Mouse (Mus musculus) stomach, postnatal 0 days (tissue): Measurements from ENCODE around the gene Asb2. TPM values are rescaled to one million over a fixed set of nuclear protein-coding genes. Genes with fewer than 3 reads are reported as not detected.

Experiments
- ATAC-seq: fragments of 200-750 bp; cut with Nextera tagmentation; 2 replicates; pipeline ENCODE4 v1.8.0; 2017; ENCODE audit not compliant: low FRiP score, low TSS enrichment
- DNase-seq: peaks from one replicate; pipeline ENCODE4 v3.0.0-alpha.2; 2016; ENCODE audit warnings: low spot score
- H3K27ac ChIP-seq: fragments of 300-500 bp; sonication (generic); replicated peaks from 2 replicates; pipeline ENCODE4 v1.5.1; 2014; ENCODE audit warnings: mild to moderate bottlenecking, control low read depth
- H3K27me3 ChIP-seq: fragments of 300-500 bp; sonication (generic); 2 replicates; pipeline ENCODE4 v1.6.1; 2014; ENCODE audit warnings: low read length; ENCODE audit not compliant: control insufficient read depth, insufficient read depth
- H3K36me3 ChIP-seq: fragments of 300-500 bp; sonication (generic); 2 replicates; pipeline ENCODE4 v1.6.1; 2014; ENCODE audit warnings: low read length, mixed read lengths; ENCODE audit not compliant: control insufficient read depth, insufficient read depth
- H3K4me1 ChIP-seq: fragments of 300-500 bp; sonication (generic); replicated peaks from 2 replicates; pipeline ENCODE4 v1.6.1; 2014; ENCODE audit warnings: antibody characterized with exemption; ENCODE audit not compliant: control insufficient read depth, insufficient read depth
- H3K4me2 ChIP-seq: fragments of 300-500 bp; sonication (generic); replicated peaks from 2 replicates; pipeline ENCODE4 v1.6.1; 2014; ENCODE audit warnings: low read depth, mild to moderate bottlenecking, control low read depth, moderate library complexity
- H3K4me3 ChIP-seq: fragments of 300-500 bp; sonication (generic); 2 replicates; pipeline ENCODE4 v1.5.1; 2014; ENCODE audit warnings: low read depth, low read length, control low read depth
- H3K9ac ChIP-seq: fragments of 300-500 bp; sonication (generic); 2 replicates; pipeline ENCODE4 v1.6.1; 2014; ENCODE audit warnings: mild to moderate bottlenecking, low read length, control low read depth, mixed read lengths
- H3K9me3 ChIP-seq: fragments of 300-500 bp; sonication (generic); 2 replicates; pipeline ENCODE4 v1.6.1; 2016; ENCODE audit warnings: low read length; ENCODE audit not compliant: control insufficient read depth
- CTCF ChIP-seq: IDR thresholded peaks from 2 replicates; pipeline ENCODE4 v1.5.1; 2016; ENCODE audit warnings: antibody characterized with exemption, low read depth, mild to moderate bottlenecking, moderate library complexity
- EP300 ChIP-seq: optimal IDR thresholded peaks from 2 replicates; pipeline ENCODE3; 2016; ENCODE audit warnings: antibody characterized with exemption
- WGBS: fragments of 180-500 bp; shearing (Covaris S2); extraction: QIAGEN DNeasy Blood & Tissue Kit; methylation state at CpG from one replicate; pipeline ENCODE4 v1.1.7; 2014; 5-methylcytosine and 5-hydroxymethylcytosine counted together
- polyA plus RNA-seq: library from polyadenylated mRNA; unstranded; fragments of >200 nt; fragmentation: Nextera tagmentation; extraction: Ambion mirVana; gene quantifications from 2 replicates; pipeline ENCODE4 v1.2.1, GENCODE M21; 2015

Gene Asb2
- polyA plus RNA-seq, 1 experiment from 2014 or later, result 17.4 TPM

DNA sequence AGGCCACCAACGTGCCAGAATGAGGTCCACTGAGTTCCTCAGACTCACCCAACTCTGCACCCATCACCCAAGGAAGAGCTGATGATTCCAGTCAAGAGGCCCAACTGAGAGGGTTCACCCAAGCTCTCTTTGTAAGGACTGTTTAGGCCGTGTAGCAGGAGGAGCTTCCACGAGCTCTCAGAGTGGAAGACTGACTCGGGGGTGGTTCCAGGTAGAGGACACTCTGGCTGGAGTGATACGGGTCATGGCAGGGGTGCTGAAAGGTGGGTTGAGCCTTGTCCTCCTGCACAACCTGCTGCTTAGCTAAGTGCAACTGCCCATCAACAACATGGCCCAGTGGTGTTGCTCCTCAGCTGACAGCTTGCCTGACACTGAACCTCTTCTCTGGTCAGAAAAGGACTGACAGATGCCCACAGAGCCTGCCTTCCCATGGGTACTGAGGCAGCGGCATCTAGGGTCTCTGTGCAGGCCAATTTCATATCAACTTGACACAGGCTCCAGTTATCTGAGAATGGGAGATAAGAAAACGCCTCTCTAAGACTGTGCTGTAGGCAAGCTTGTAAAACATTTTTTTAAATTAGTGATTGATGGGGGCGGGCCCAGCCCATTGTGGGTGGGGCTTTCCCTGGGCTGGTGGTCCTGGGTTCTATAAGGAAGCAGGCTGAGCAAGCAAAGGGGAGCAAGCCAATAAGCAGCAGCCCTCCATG, 17.9 kb upstream of the Asb2 start:
- DNase-seq (no peak), ATAC-seq (no peak)
- WGBS, result 65% methylated on average over 8 of the region's 8 CpGs
- no peaks in the 10 kb centered on the region for H3K27me3 ChIP-seq
- H3K9me3 ChIP-seq, result no peaks in the 10 kb centered on the region
- H3K9ac ChIP-seq, result no peak overlapping the region
- H3K4me3 ChIP-seq, result no peak overlapping the region
- no peaks in the 10 kb centered on the region for H3K4me1 ChIP-seq
- no peaks in the 10 kb centered on the region for H3K36me3 ChIP-seq
- H3K4me2 ChIP-seq, result no peak overlapping the region
- no peak overlapping the region for H3K27ac ChIP-seq
- no peak for TF ChIP-seq EP300
- TF ChIP-seq CTCF, result no peak

DNA sequence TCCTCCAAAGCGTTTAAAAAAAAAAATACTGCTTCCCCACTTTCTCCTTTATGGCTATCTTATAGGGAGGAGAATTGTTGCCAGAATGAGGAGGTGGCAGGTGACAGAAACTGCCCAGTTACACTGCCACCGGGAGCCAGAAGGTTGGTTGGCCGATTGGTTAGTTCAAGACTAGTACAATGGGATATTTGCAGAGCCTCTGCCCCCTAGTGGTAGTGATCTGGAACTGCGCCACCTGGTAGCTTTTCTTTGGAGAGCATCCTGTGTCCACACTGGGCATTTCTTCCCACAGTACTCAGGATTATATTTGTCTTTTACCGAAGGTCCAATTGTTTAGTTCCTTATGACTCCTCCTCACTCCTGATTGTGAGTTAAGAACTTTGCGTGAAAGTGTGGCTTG, 15.9 kb upstream of the Asb2 start:
- ATAC-seq (no peak), DNase-seq (peak; percentile 50)
- H3K27me3 ChIP-seq, result no peaks in the 10 kb centered on the region
- H3K27ac ChIP-seq, result no peak overlapping the region
- no peak overlapping the region for H3K4me3 ChIP-seq
- H3K9ac ChIP-seq, result no peak overlapping the region
- H3K4me2 ChIP-seq, result no peak overlapping the region
- WGBS, result 27% methylated on average over 6 of the region's 6 CpGs
- peak; percentile 83 for TF ChIP-seq CTCF
- TF ChIP-seq EP300, result no peak
- no peaks in the 10 kb centered on the region for H3K9me3 ChIP-seq
- no peaks in the 10 kb centered on the region for H3K4me1 ChIP-seq
- H3K36me3 ChIP-seq, result no peaks in the 10 kb centered on the region

DNA sequence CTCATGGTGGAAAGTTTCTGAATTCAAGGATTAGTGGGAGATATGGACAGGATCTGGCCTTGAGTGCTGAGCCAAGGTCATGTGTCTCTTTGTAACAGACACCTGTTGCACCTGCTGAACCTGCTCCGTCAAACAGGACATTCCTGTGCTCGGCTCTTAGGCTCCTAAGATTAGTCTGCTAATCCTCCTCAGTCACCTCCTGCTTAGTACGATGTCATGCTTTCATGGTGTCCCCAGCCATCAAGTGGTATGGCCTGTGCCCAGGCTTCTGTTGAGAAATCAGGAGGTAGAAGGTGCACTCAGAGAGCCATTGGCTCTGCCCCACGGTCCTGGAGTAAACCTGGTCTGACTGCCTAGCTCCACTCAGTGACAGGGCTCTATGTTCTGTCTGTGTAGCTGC, 15.1 kb upstream of the Asb2 start:
- peak; percentile 33; the same call in 1 of the 2 replicates for ATAC-seq
- Histone ChIP-seq H3K4me3 (no peak overlapping the region), H3K4me2 (no peak overlapping the region), H3K27ac (no peak overlapping the region; the same call in 1 of the 2 replicates), H3K9ac (no peak overlapping the region), H3K4me1 (no peaks in the 10 kb centered on the region), H3K36me3 (no peaks in the 10 kb centered on the region), H3K27me3 (no peaks in the 10 kb centered on the region), H3K9me3 (no peaks in the 10 kb centered on the region)
- TF ChIP-seq CTCF (no peak), EP300 (peak; percentile 66)
- 64% methylated on average over 4 of the region's 4 CpGs for WGBS
- DNase-seq, result no peak

DNA sequence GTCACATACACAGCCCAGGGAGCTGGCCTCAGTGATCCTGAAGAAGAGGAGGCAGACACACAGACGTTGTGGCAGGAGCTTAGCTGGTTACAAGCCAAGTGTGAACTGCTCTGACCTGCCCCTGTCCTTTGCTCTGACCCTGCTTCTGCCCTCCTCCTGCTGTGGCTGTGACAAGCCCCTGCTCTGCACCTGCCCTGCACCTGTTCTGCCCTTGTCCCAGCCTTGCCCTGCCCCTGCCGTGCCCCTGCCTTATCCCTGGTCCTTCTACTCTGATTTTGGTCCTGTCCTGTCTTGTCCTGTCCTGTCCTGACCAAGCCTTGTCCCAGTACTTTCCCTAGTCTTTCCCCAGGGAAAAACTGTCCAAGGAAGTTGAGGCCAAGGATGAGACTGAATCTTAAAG, 13.0 kb upstream of the Asb2 start:
- 44% methylated on average over 2 of the region's 2 CpGs for WGBS
- Histone ChIP-seq H3K9me3 (no peaks in the 10 kb centered on the region), H3K4me2 (no peak overlapping the region), H3K9ac (no peak overlapping the region), H3K4me3 (no peak overlapping the region), H3K27me3 (no peaks in the 10 kb centered on the region), H3K36me3 (no peaks in the 10 kb centered on the region), H3K27ac (no peak overlapping the region), H3K4me1 (no peaks in the 10 kb centered on the region)
- DNase-seq (no peak), ATAC-seq (no peak)
- TF ChIP-seq EP300 (no peak), CTCF (no peak)

DNA sequence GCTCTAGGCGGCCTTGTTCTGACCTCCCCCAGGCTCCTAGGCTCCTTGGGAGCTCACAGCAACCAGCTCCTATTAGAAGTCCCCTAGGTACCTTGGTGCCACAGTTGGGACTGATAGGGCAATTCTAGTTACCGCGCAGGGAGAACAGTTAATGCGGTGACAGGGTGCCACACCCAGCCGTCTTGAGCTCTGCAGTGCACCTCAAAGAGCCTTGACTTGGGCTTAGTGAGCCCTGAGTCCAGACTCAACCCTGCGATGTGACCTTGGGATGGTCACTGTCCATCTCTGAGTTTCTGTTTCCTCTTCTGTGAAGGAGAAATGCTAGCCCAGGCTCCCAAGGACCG, 12.5 kb upstream of the Asb2 start:
- Histone ChIP-seq H3K4me2 (peak overlapping the region; percentile 19; the same call in 1 of the 2 replicates), H3K27ac (no peak overlapping the region), H3K9me3 (no peaks in the 10 kb centered on the region), H3K36me3 (no peaks in the 10 kb centered on the region), H3K4me3 (no peak overlapping the region), H3K9ac (no peak overlapping the region), H3K4me1 (no peaks in the 10 kb centered on the region), H3K27me3 (no peaks in the 10 kb centered on the region)
- 69% methylated on average over 7 of the region's 7 CpGs for WGBS
- peak; percentile 45; the same call in 1 of the 2 replicates for ATAC-seq
- no peak for DNase-seq
- TF ChIP-seq EP300, result no peak
- TF ChIP-seq CTCF, result no peak

- no peaks in the 10 kb centered on the region for H3K36me3 ChIP-seq
- no peak overlapping the region for H3K9ac ChIP-seq
- peak overlapping the region; percentile 19; the same call in 1 of the 2 replicates for H3K4me2 ChIP-seq
- no peaks in the 10 kb centered on the region for H3K9me3 ChIP-seq
- ATAC-seq (peak; percentile 65), DNase-seq (peak; percentile 69)
- no peak overlapping the region for H3K27ac ChIP-seq
- 19% methylated on average over 18 of the region's 18 CpGs for WGBS
- peak; percentile 88 for TF ChIP-seq CTCF
- TF ChIP-seq EP300, result no peak
- no peaks in the 10 kb centered on the region for H3K4me1 ChIP-seq
- H3K27me3 ChIP-seq, result no peaks in the 10 kb centered on the region
- H3K4me3 ChIP-seq, result no peak overlapping the region
These were observed 12.0 kb upstream of the Asb2 start for GRCm38 (mm10) chr12:103367620-103368325.
